Mouse (Mus musculus) ovary, adult 2 months (tissue): Measurements from ENCODE around the gene Apaf1. TPM values are rescaled to one million over a fixed set of nuclear protein-coding genes. Genes with fewer than 3 reads are reported as not detected.

ENCODE experiments used
- polyA plus RNA-seq: library from polyadenylated mRNA; depleted of rRNA; stranded (reverse); fragments of >200 nt; gene quantifications from 2 replicates; pipeline ENCODE4 v1.2.3, GENCODE M21; 2012; rRNA removed

Gene Apaf1
- 5.0 and 5.5 TPM in 2 replicates for polyA plus RNA-seq

GRCm38 (mm10) chr10:91082550-91083392, at the start of gene Apaf1, which contains the start of gene Ikbip:
Gene Apaf1 (minus strand): TSS chr10:91082770.
Gene Ikbip (plus strand): TSS chr10:91082940.

GRCm38 (mm10) chr10:91123828-91124822, 41.6 kb upstream of the Apaf1 start, which contains the start of gene Slc25a3:
Gene Slc25a3 (minus strand): TSS chr10:91124059.

Other genes starting within 250 kb of the Apaf1 start
- 3.9 and 4.7 TPM in 2 replicates for gene Ikbip, start 170 bp upstream of the Apaf1 start, polyA plus RNA-seq
- 464 and 656 TPM in 2 replicates for gene Slc25a3, start 41.3 kb upstream of the Apaf1 start, polyA plus RNA-seq
- gene Tmpo, start 98.5 kb upstream of the Apaf1 start, polyA plus RNA-seq = 76.9 and 91.4 TPM in 2 replicates